Mouse (Mus musculus) heart, adult 2 months (tissue): ENCODE measurements around the gene Rgs18. TPM values are rescaled to one million over a fixed set of nuclear protein-coding genes. Genes with fewer than 3 reads are reported as not detected.

Experiments
- DNase-seq, 2 experiments: peaks; one replicate each; pipeline ENCODE4 v3.0.0; 2021
- H3K27ac ChIP-seq: fragments of 200-600 bp; 2 replicates; pipeline ENCODE4 v1.8.1; 2022
- H3K27me3 ChIP-seq: fragments of 200-500 bp; 2 replicates; pipeline ENCODE4 v1.6.1; 2012; ENCODE audit warnings: mild to moderate bottlenecking, low read length, inconsistent platforms, mixed read lengths; ENCODE audit not compliant: control insufficient read depth, insufficient read depth
- H3K36me3 ChIP-seq: fragments of 200-500 bp; 2 replicates; pipeline ENCODE4 v1.6.1; 2012; ENCODE audit warnings: low read length, inconsistent platforms; ENCODE audit not compliant: control insufficient read depth, insufficient read depth
- H3K4me1 ChIP-seq: fragments of 200-500 bp; 2 replicates; pipeline ENCODE4 v1.6.1; 2011; ENCODE audit warnings: low read length; ENCODE audit not compliant: control insufficient read depth, insufficient read depth
- H3K4me3 ChIP-seq: fragments of 200-600 bp; 2 replicates; pipeline ENCODE4 v1.8.1; 2022
- H3K79me2 ChIP-seq: fragments of 200-500 bp; replicated peaks from 2 replicates; pipeline ENCODE4 v1.6.1; 2012; ENCODE audit warnings: mild to moderate bottlenecking, inconsistent platforms, low read length, moderate library complexity, mixed read lengths; ENCODE audit not compliant: control insufficient read depth, insufficient read depth
- H3K9ac ChIP-seq: fragments of 200-500 bp; 2 replicates; pipeline ENCODE4 v1.6.1; 2012; ENCODE audit warnings: low read depth, mild to moderate bottlenecking, control low read depth, inconsistent platforms, low read length, mixed read lengths
- CTCF ChIP-seq: fragments of 200-600 bp; IDR thresholded peaks from 2 replicates; pipeline ENCODE4 v1.8.1; 2022; ENCODE audit warnings: antibody characterized with exemption, mild to moderate bottlenecking, moderate library complexity
- EP300 ChIP-seq: fragments of 200-500 bp; IDR thresholded peaks from 2 replicates; pipeline ENCODE4 v1.6.1; 2011; ENCODE audit warnings: low read depth, low read length, control low read depth; ENCODE audit not compliant: insufficient read depth
- POLR2A ChIP-seq: fragments of 200-500 bp; IDR thresholded peaks from 2 replicates; pipeline ENCODE4 v1.6.1; 2011; ENCODE audit warnings: mild to moderate bottlenecking, low read depth, low read length, control low read depth; ENCODE audit not compliant: insufficient read depth
- WGBS: fragments of 180-500 bp; shearing (Covaris S2); methylation state at CpG from one replicate; pipeline ENCODE4 v1.1.7; 2018; 5-methylcytosine and 5-hydroxymethylcytosine counted together
- intact Hi-C: fragments of 180-260 bp; cut with DNase I; formaldehyde crosslinking; loops from one replicate; pipeline ENCODE4 v1.15.1; 2025
- polyA plus RNA-seq: library from polyadenylated mRNA; depleted of rRNA; stranded (reverse); fragments of >200 nt; gene quantifications from 2 replicates; pipeline ENCODE4 v1.2.3, GENCODE M21; 2012; rRNA removed
- total RNA-seq, 2 experiments: library from RNA; stranded (reverse); gene quantifications; 2 replicates each; pipeline ENCODE4 v1.2.3; 2021

Gene Rgs18
- total and polyA plus RNA-seq, 3 experiments, result 0.59 to 12.1 (median 2.0) TPM

DNA sequence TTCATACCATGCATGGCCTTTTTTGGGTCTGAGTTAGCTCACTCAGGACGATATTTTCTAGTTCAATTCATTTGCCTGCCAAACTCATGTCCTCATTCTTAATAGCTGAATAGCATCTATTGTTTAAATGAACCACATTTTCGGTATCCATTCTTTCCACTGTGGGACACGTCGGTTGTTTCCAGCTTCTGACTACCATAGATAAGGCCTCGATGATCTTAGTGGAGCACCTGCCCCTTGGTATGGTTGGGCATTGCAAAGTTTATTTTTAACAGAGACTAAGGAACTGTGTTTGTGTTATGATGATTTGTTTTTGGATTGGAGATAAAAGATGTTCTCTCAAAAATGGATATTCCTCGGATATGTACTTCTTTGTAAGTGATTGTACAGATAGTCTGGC lies 37.5 kb downstream of the Rgs18 start:
- no peak for DNase-seq
- H3K79me2 ChIP-seq, result no peaks in the 10 kb centered on the region
- no peak overlapping the region for H3K9ac ChIP-seq
- no peaks in the 10 kb centered on the region for H3K27me3 ChIP-seq
- no peak overlapping the region for H3K4me3 ChIP-seq
- no peak overlapping the region for H3K27ac ChIP-seq
- WGBS, result 66% methylated on average over 6 of the region's 6 CpGs
- TF ChIP-seq POLR2A, result no peak
- TF ChIP-seq CTCF, result no peak
- no peak for TF ChIP-seq EP300
- intact Hi-C loops, result no loop called here
- no peaks in the 10 kb centered on the region for H3K4me1 ChIP-seq
- no peaks in the 10 kb centered on the region for H3K36me3 ChIP-seq

DNA sequence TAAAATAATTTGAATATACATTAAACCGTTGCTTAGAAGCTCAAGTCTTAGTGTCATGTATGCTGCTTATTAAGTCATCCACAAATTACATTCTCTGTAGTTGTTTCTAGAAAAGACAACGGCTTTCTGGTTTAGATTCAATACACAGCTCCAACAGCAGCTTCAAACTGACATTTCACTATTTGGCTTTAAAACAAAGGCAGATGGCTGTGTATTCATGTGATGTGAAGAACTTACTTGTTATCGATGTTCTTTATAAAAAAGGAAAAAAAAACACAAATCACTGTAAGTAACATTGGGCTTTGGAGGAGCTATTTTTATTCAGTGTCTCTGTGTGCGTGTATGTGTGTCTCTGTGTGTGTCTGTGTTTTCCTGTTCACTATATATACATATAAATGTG lies 54.5 kb downstream of the Rgs18 start:
- WGBS, result 72% methylated on average over 4 of the region's 4 CpGs
- H3K27me3 ChIP-seq, result no peaks in the 10 kb centered on the region
- H3K9ac ChIP-seq, result no peak overlapping the region
- H3K27ac ChIP-seq, result no peak overlapping the region
- H3K4me3 ChIP-seq, result no peak overlapping the region
- H3K36me3 ChIP-seq, result no peaks in the 10 kb centered on the region
- DNase-seq, result no peak
- TF ChIP-seq POLR2A (no peak), CTCF (no peak), EP300 (no peak)
- no peaks in the 10 kb centered on the region for H3K4me1 ChIP-seq
- H3K79me2 ChIP-seq, result no peaks in the 10 kb centered on the region
- intact Hi-C loops, result no loop called here

DNA sequence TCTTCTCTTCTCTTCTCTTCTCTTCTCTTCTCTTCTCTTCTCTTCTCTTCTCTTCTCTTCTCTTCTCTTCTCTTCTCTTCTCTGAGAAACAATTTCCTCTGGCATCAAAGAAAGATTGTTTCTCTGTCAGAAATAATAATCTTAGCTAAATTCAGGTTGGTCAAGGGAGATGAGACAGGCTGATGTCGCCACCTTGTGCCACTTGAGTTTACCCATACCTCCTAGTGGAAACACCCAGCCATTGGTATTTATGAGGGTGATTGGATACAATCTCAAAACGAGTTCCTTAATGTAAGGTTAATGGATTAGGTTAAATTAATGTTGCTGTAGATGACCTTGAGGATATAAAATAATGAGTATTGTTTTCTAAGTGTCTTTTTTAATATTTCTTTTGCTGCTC lies 70.9 kb downstream of the Rgs18 start:
- Histone ChIP-seq H3K9ac (no peak overlapping the region), H3K4me3 (no peak overlapping the region), H3K27ac (no peak overlapping the region), H3K36me3 (no peaks in the 10 kb centered on the region), H3K27me3 (no peaks in the 10 kb centered on the region), H3K79me2 (no peaks in the 10 kb centered on the region), H3K4me1 (no peaks in the 10 kb centered on the region)
- intact Hi-C loops, result no loop called here
- WGBS, result 46% methylated on average over 2 of the region's 2 CpGs
- DNase-seq, result no peak
- TF ChIP-seq POLR2A (no peak), CTCF (peak; percentile 15; the same call in 1 of the 2 replicates)

Other genes starting within 250 kb of the Rgs18 start
- gene Rgs21, start 207.8 kb downstream of the Rgs18 start, total RNA-seq, result not detected
- gene Rgs21, start 207.8 kb downstream of the Rgs18 start, polyA plus RNA-seq, result not detected in 2 replicates